Mouse (Mus musculus): ENCODE results near the gene Pank2. TPM values are rescaled to one million over a fixed set of nuclear protein-coding genes. Genes with fewer than 3 reads are reported as not detected.
"Not testable (repeated sequence)": the region's sequence is repeated elsewhere in the genome, so short reads cannot be mapped to it uniquely, and the experiment has no call there.

Pank2 gene
- total and polyA plus RNA-seq, 3 experiments, result 8.5 to 25.4 (median 20.7) TPM

DNA sequence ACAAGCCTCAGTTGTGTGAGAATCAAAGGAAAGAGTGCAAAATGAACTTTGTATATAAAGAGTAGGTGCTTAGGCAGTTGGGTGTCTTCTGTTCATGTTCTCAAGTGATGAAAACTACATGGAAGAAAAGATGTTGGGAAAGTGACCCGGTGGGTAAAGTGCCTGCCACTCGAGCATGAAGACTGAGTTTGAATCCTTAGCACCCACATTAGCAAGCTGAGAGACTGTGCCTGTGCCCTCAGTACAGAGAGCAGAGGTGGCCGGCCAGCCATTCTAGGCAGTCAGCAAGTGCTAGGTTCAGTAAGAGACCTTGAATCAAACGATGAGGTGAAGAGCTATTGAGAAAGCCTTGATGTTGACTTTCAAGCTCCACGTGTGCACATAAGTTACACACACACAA lies 14.4 kb downstream of the Pank2 start:
- H3K4me3 ChIP-seq, result no peak overlapping the region
- H3K27me3 ChIP-seq (ENCODE audit: control insufficient read depth, insufficient read depth, low read length), result no peaks in the 10 kb centered on the region
- 93% methylated on average over 5 of the region's 5 CpGs for WGBS
- TF ChIP-seq POLR2A (IDR thresholded peaks at IDR 0.05; ENCODE audit: insufficient read depth, low read depth, low read length) (no peak), CTCF (IDR thresholded peaks at IDR 0.05) (no peak), EP300 (IDR thresholded peaks at IDR 0.05; ENCODE audit: insufficient read depth, low read depth, low read length) (no peak)
- no peaks in the 10 kb centered on the region for H3K4me1 ChIP-seq (ENCODE audit: control insufficient read depth, insufficient read depth, low read length)
- no peak overlapping the region for H3K27ac ChIP-seq
- H3K36me3 ChIP-seq (ENCODE audit: control insufficient read depth, insufficient read depth, low read length), result peaks cover 10% of the 10 kb centered on the region
- intact Hi-C loops (cut with DNase I), result no loop called here
- DNase-seq, result no peak
- H3K79me2 ChIP-seq (replicated peaks; ENCODE audit: control insufficient read depth, insufficient read depth, low read length), result no peaks in the 10 kb centered on the region; the same call in 1 of the 2 replicates
- H3K9ac ChIP-seq (ENCODE audit: low read depth, low read length), result no peak overlapping the region

DNA sequence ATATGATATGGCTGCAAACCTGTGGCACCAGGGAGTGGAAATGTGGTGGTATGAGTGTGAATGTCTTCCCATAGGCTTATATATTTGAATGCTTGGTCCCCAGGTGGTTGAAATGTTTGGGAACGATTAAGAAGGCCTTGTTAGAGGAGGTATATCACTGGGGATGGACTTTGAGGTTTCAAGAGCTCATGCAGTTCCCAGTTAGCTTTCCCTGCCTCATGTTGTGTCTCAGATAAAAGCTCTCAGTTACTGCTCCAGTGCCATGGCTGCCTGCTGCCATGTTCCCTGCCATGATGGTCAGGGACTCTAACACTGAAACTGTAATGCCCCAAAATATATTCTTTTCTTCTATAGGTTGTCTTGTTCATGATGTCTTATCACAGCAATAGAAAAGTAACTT lies 19.3 kb downstream of the Pank2 start:
- Histone ChIP-seq H3K36me3 (ENCODE audit: control insufficient read depth, insufficient read depth, low read length) (peaks cover 2% of the 10 kb centered on the region), H3K79me2 (replicated peaks; ENCODE audit: control insufficient read depth, insufficient read depth, low read length) (no peaks in the 10 kb centered on the region; the same call in 1 of the 2 replicates), H3K27me3 (ENCODE audit: control insufficient read depth, insufficient read depth, low read length) (no peaks in the 10 kb centered on the region), H3K4me3 (no peak overlapping the region), H3K4me1 (ENCODE audit: control insufficient read depth, insufficient read depth, low read length) (no peaks in the 10 kb centered on the region), H3K27ac (no peak overlapping the region), H3K9ac (ENCODE audit: low read depth, low read length) (no peak overlapping the region)
- TF ChIP-seq EP300 (IDR thresholded peaks at IDR 0.05; ENCODE audit: insufficient read depth, low read depth, low read length) (no peak), POLR2A (IDR thresholded peaks at IDR 0.05; ENCODE audit: insufficient read depth, low read depth, low read length) (no peak)
- WGBS, result 92% methylated on average over 1 of the region's 1 CpGs
- intact Hi-C loops (cut with DNase I), result no loop called here
- no peak for DNase-seq

GRCm38 (mm10) chr2:131286276-131286675 lies 24.0 kb downstream of the Pank2 start:
- Histone ChIP-seq H3K4me1 (ENCODE audit: control insufficient read depth, insufficient read depth, low read length) (no peaks in the 10 kb centered on the region), H3K9ac (ENCODE audit: low read depth, low read length) (no peak overlapping the region), H3K79me2 (replicated peaks; ENCODE audit: control insufficient read depth, insufficient read depth, low read length) (no peaks in the 10 kb centered on the region; the same call in 1 of the 2 replicates), H3K27ac (no peak overlapping the region), H3K27me3 (ENCODE audit: control insufficient read depth, insufficient read depth, low read length) (no peaks in the 10 kb centered on the region), H3K4me3 (no peak overlapping the region), H3K36me3 (ENCODE audit: control insufficient read depth, insufficient read depth, low read length) (no peaks in the 10 kb centered on the region; the same call in 1 of the 2 replicates)
- no peak for DNase-seq
- intact Hi-C loops (cut with DNase I), result loop anchor here (2.0 kb wide), 1 partner anchor 131 kb away; no protein-coding TSS in a partner anchor
- WGBS, result 96% methylated on average over 1 of the region's 1 CpGs
- TF ChIP-seq CTCF (IDR thresholded peaks at IDR 0.05) (peak; percentile 60), POLR2A (IDR thresholded peaks at IDR 0.05; ENCODE audit: insufficient read depth, low read depth, low read length) (no peak)

DNA sequence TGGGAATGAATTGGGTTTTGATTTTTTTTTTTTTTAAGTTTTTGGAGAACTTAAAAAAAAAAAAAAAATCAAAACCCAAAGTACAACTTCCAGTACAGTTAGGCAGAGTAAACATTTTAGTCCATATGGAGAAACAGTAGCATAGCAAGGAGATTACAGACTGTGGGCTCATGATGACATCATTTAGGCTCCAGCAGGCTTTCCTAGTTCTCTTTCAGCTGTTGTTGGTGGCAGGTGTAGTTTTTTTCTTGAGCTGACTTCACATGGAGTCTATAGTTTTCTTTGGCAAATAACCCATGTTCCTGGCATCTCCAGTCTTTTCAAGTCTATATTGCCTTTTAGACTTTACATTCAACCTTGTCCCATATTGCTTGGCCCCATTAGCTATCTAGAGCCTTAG lies 28.4 kb downstream of the Pank2 start:
- intact Hi-C loops (cut with DNase I), result no loop called here
- no peak for DNase-seq

DNA sequence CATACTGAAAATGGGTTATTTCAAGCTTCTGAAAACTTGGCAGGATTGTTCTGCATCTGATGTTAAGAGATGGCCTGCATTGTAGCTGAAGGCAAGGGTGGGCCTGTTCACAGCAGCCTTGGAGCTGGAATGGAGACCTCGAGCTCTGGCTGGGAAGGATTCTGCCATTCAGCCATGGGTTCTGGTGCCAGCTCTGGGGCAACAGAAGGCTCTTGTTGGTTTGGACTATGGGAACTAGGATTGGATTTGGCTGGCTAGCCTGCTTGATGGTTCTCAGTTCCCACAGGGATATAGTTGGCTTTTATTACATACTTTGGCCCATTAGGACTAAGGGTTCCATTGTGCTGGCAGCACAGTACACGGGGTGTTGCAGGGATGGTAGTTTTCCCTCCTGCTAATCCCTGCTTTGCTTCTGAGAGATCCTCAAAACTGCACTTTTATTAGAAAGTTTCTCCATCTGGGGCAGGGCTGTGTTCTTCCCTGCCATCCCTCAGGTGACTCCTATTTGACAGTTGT lies 34.5 kb downstream of the Pank2 start:
- no peaks in the 10 kb centered on the region for H3K79me2 ChIP-seq (replicated peaks; ENCODE audit: control insufficient read depth, insufficient read depth, low read length)
- no peaks in the 10 kb centered on the region; the same call in 1 of the 2 replicates for H3K4me1 ChIP-seq (ENCODE audit: control insufficient read depth, insufficient read depth, low read length)
- no peak for TF ChIP-seq POLR2A (IDR thresholded peaks at IDR 0.05; ENCODE audit: insufficient read depth, low read depth, low read length)
- TF ChIP-seq EP300 (IDR thresholded peaks at IDR 0.05; ENCODE audit: insufficient read depth, low read depth, low read length), result no peak
- WGBS, result 84% methylated on average over 2 of the region's 2 CpGs
- H3K9ac ChIP-seq (ENCODE audit: low read depth, low read length), result no peak overlapping the region
- no peaks in the 10 kb centered on the region for H3K27me3 ChIP-seq (ENCODE audit: control insufficient read depth, insufficient read depth, low read length)
- H3K27ac ChIP-seq, result no peak overlapping the region
- intact Hi-C loops (cut with DNase I), result no loop called here
- no peak overlapping the region for H3K4me3 ChIP-seq
- DNase-seq, result no peak
- no peaks in the 10 kb centered on the region; the same call in 1 of the 2 replicates for H3K36me3 ChIP-seq (ENCODE audit: control insufficient read depth, insufficient read depth, low read length)

More for the DNA sequence above, 28.4 kb downstream of the Pank2 start:
- H3K27me3 ChIP-seq (ENCODE audit: control insufficient read depth, insufficient read depth, low read length), result no peaks in the 10 kb centered on the region
- TF ChIP-seq POLR2A (IDR thresholded peaks at IDR 0.05; ENCODE audit: insufficient read depth, low read depth, low read length), result no peak
- H3K27ac ChIP-seq, result no peak overlapping the region
- H3K4me1 ChIP-seq (ENCODE audit: control insufficient read depth, insufficient read depth, low read length), result no peaks in the 10 kb centered on the region
- H3K9ac ChIP-seq (ENCODE audit: low read depth, low read length), result no peak overlapping the region
- no peaks in the 10 kb centered on the region; the same call in 1 of the 2 replicates for H3K36me3 ChIP-seq (ENCODE audit: control insufficient read depth, insufficient read depth, low read length)
- H3K79me2 ChIP-seq (replicated peaks; ENCODE audit: control insufficient read depth, insufficient read depth, low read length), result no peaks in the 10 kb centered on the region; the same call in 1 of the 2 replicates
- no peak overlapping the region for H3K4me3 ChIP-seq

DNA sequence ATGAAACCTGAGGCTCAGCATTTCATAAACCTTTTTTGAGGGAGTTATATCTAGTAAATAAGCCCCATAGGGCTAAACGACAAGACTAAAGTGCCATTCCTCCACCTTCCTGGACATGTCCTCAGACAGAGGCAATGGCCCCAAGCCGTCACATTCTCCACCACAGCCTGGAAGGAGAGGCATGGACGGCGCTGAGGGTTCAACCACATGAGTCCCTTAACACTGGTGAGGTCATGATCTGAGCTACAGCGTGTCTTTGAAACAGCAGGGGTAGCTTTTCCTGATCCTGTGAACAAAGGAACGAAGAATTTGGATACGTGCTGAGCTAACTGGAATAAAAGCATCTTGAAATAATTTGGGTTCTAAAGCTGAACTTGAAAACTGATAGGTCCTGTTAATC lies 36.4 kb downstream of the Pank2 start:
- H3K27ac ChIP-seq; H3K4me3 ChIP-seq; DNase-seq; H3K36me3 ChIP-seq (ENCODE audit: control insufficient read depth, insufficient read depth, low read length); H3K4me1 ChIP-seq (ENCODE audit: control insufficient read depth, insufficient read depth, low read length); H3K79me2 ChIP-seq (replicated peaks; ENCODE audit: control insufficient read depth, insufficient read depth, low read length); intact Hi-C loops (cut with DNase I); H3K27me3 ChIP-seq (ENCODE audit: control insufficient read depth, insufficient read depth, low read length); H3K9ac ChIP-seq (ENCODE audit: low read depth, low read length): not testable (repeated sequence)
- WGBS, result 77% methylated on average over 7 of the region's 7 CpGs

All from heart, adult 2 months (tissue).